In the genomic region with DNA sequence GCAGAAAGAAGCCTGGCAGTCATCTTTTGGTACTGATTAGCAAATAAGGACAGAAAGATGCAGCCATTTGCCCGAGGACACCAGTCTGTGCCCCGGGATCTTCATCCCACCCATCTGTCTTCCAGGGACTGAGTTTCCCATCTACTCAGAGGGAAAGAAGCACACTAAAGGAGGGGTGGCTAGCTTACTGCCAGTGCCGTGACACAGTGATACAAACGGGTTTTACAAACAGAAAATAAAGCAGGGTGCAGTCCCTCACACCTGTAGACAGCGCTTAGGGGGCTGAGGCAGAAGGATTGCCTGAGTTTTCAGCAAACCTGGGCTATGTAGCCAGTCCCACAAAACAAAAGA, we compare ENCODE assay signal across 8 mouse cellular contexts. TPM values are rescaled to one million over a fixed set of nuclear protein-coding genes. Genes with fewer than 3 reads are reported as not detected.
DNase-seq lines count a peak whose midpoint lies in the region; ATAC-seq and TF ChIP-seq lines count a peak whose summit lies in the region.

No protein-coding gene starts in this region.

- no peak overlapping the region for H3K27ac ChIP-seq in forebrain, embryonic 14.5 days (ENCODE audit: low read depth, low read length)
- H3K27ac ChIP-seq in liver, embryonic 15.5 days (replicated peaks): peak overlapping the region; percentile 48

- H3K9me3 ChIP-seq in forebrain, embryonic 14.5 days (replicated peaks; ENCODE audit: control insufficient read depth, low read length): no peaks in the 10 kb centered on the region
- H3K9me3 ChIP-seq in liver, embryonic 15.5 days (replicated peaks): no peaks in the 10 kb centered on the region

- intact Hi-C loops in left cerebral cortex, postnatal 36 days (cut with DNase I): no loop called here

- H3K9ac ChIP-seq in forebrain, embryonic 14.5 days (ENCODE audit: low read length): peak overlapping the region; percentile 32; the same call in 1 of the 2 replicates
- peak overlapping the region; percentile 13; the same call in 1 of the 2 replicates for H3K9ac ChIP-seq in liver, embryonic 15.5 days

- ATAC-seq in frontal cortex, adult (ENCODE audit: low TSS enrichment): peak; percentile 44; the same call in 1 of the 2 replicates
- ATAC-seq in forebrain, embryonic 14.5 days: no peak; the same call in none of the 2 replicates
- peak; percentile 14 for ATAC-seq in liver, embryonic 15.5 days (ENCODE audit: insufficient read depth)

- H3K27me3 ChIP-seq in C2C12 (ENCODE audit: control insufficient read depth, insufficient read depth, insufficient read length): peaks cover 4% of the 10 kb centered on the region
- H3K27me3 ChIP-seq in forebrain, embryonic 14.5 days (replicated peaks; ENCODE audit: control insufficient read depth, insufficient read depth, low read length): no peaks in the 10 kb centered on the region
- no peaks in the 10 kb centered on the region for H3K27me3 ChIP-seq in liver, embryonic 15.5 days

- H3ac ChIP-seq in C2C12 (ENCODE audit: control insufficient read depth, insufficient read length, low read depth): no peak overlapping the region

- DNase-seq in frontal cortex, postnatal 14 days (ENCODE audit: low spot score in 2 of 2): no peak
- DNase-seq in forebrain, embryonic 14.5 days (ENCODE audit: low spot score): no peak
- DNase-seq in right cerebral cortex, postnatal 10 days (ENCODE audit: low spot score in 2 of 2): no peak
- DNase-seq in left cerebral cortex, postnatal 36 days (ENCODE audit: low spot score in 2 of 2): no peak
- no peak for DNase-seq in kidney, postnatal 4 days

- peak overlapping the region; percentile 98 for H3K4me2 ChIP-seq in forebrain, embryonic 14.5 days (ENCODE audit: low read length)
- H3K4me2 ChIP-seq in liver, embryonic 15.5 days: peak overlapping the region; percentile 91

- H3K79me3 ChIP-seq in C2C12 (ENCODE audit: low read depth): peaks cover 7% of the 10 kb centered on the region

- peaks cover 19% of the 10 kb centered on the region for H3K36me3 ChIP-seq in C2C12 (ENCODE audit: control insufficient read depth, insufficient read depth)
- H3K36me3 ChIP-seq in forebrain, embryonic 14.5 days (ENCODE audit: control insufficient read depth, insufficient read depth, low read length): peaks cover 24% of the 10 kb centered on the region
- peaks cover 25% of the 10 kb centered on the region for H3K36me3 ChIP-seq in liver, embryonic 15.5 days (replicated peaks)

- H3K4me1 ChIP-seq in forebrain, embryonic 14.5 days (ENCODE audit: control insufficient read depth, insufficient read depth, low read length): peaks cover 8% of the 10 kb centered on the region
- peaks cover 51% of the 10 kb centered on the region for H3K4me1 ChIP-seq in liver, embryonic 15.5 days (replicated peaks)

- WGBS in forebrain, embryonic 14.5 days: 9% methylated on average over 5 of the region's 5 CpGs
- 6% methylated on average over 5 of the region's 5 CpGs for WGBS in liver, embryonic 15.5 days (ENCODE audit: insufficient replicate concordance)

- peak overlapping the region; percentile 64 for H3K4me3 ChIP-seq in C2C12 (ENCODE audit: insufficient read depth, poor library complexity, severe bottlenecking)
- peak overlapping the region; percentile 85 for H3K4me3 ChIP-seq in forebrain, embryonic 14.5 days (ENCODE audit: low read depth, low read length)
- peak overlapping the region; percentile 87 for H3K4me3 ChIP-seq in liver, embryonic 15.5 days (replicated peaks)

- peaks cover 17% of the 10 kb centered on the region for H3K79me2 ChIP-seq in C2C12 (ENCODE audit: control insufficient read depth, insufficient read depth)

- no peak for TF ChIP-seq CTCF in C2C12 (IDR thresholded peaks at IDR 0.05; ENCODE audit: control insufficient read depth, insufficient read depth, insufficient read length)

TF ChIP-seq in C2C12, 6 proteins besides CTCF, POLR2A, EP300 and RAD21:
- TF ChIP-seq FOSL1 (IDR thresholded peaks at IDR 0.05; ENCODE audit: insufficient read depth, low read length, poor library complexity, severe bottlenecking) (no peak), MAX (IDR thresholded peaks at IDR 0.05) (no peak), USF1 (IDR thresholded peaks at IDR 0.05; ENCODE audit: low read depth) (no peak), MYOG (IDR thresholded peaks at IDR 0.05; ENCODE audit: control insufficient read depth, extremely low read depth, insufficient read length) (no peak), CEBPB (IDR thresholded peaks at IDR 0.05; ENCODE audit: low read depth) (no peak), MYOD1 (IDR thresholded peaks at IDR 0.05; ENCODE audit: control insufficient read depth, insufficient read length, low read depth) (no peak)

RNA-seq across cellular contexts. Expression of a gene that starts 5.9 kb away (rescaled TPM):
- 52.9 TPM for polyA plus RNA-seq in C2C12 (2012; fragmentation: generic; extraction: Trizol)
- polyA plus RNA-seq in forebrain, embryonic 14.5 days (2014; fragmentation: Nextera tagmentation; extraction: Ambion mirVana): 127 and 155 TPM in 2 replicates
- polyA plus RNA-seq in liver, embryonic 15.5 days (2015; fragmentation: Nextera tagmentation; extraction: Ambion mirVana): 44.3 and 49.3 TPM in 2 replicates
- total RNA-seq in left cerebral cortex, postnatal 36 days (2021): 10 to 100 TPM; 65.7 to 74.4 TPM

RNA-seq across cellular contexts. Expression of a gene that starts 7.1 kb away (rescaled TPM):
- not detected for polyA plus RNA-seq in C2C12 (2012; fragmentation: generic; extraction: Trizol)
- not detected in 2 replicates for polyA plus RNA-seq in forebrain, embryonic 14.5 days (2014; fragmentation: Nextera tagmentation; extraction: Ambion mirVana)
- not detected in 2 replicates for polyA plus RNA-seq in liver, embryonic 15.5 days (2015; fragmentation: Nextera tagmentation; extraction: Ambion mirVana)
- not detected for total RNA-seq in left cerebral cortex, postnatal 36 days (2021)

RNA-seq across cellular contexts. Expression of a gene that starts 19.9 kb away (rescaled TPM):
- 0.06 TPM for polyA plus RNA-seq in C2C12 (2012; fragmentation: generic; extraction: Trizol)
- polyA plus RNA-seq in forebrain, embryonic 14.5 days (2014; fragmentation: Nextera tagmentation; extraction: Ambion mirVana): 12.8 and 21.6 TPM in 2 replicates
- polyA plus RNA-seq in liver, embryonic 15.5 days (2015; fragmentation: Nextera tagmentation; extraction: Ambion mirVana): 4.3 and 5.2 TPM in 2 replicates
- 100 to 1,000 TPM; 260 to 316 TPM for total RNA-seq in left cerebral cortex, postnatal 36 days (2021)

RNA-seq across cellular contexts. Expression of a gene that starts 32.2 kb away (rescaled TPM):
- polyA plus RNA-seq in C2C12 (2012; fragmentation: generic; extraction: Trizol): 1.7 TPM
- 0.85 and 0.93 TPM in 2 replicates for polyA plus RNA-seq in forebrain, embryonic 14.5 days (2014; fragmentation: Nextera tagmentation; extraction: Ambion mirVana)
- polyA plus RNA-seq in liver, embryonic 15.5 days (2015; fragmentation: Nextera tagmentation; extraction: Ambion mirVana): 25.0 and 26.4 TPM in 2 replicates
- 10 to 100 TPM; 13.5 to 14.0 TPM for total RNA-seq in left cerebral cortex, postnatal 36 days (2021)

RNA-seq across cellular contexts. Expression of a gene that starts 59.7 kb away (rescaled TPM):
- 0.20 TPM for polyA plus RNA-seq in C2C12 (2012; fragmentation: generic; extraction: Trizol)
- 0.18 TPM in 1 of 2 replicates, not detected in the other for polyA plus RNA-seq in forebrain, embryonic 14.5 days (2014; fragmentation: Nextera tagmentation; extraction: Ambion mirVana)
- 1.9 and 2.4 TPM in 2 replicates for polyA plus RNA-seq in liver, embryonic 15.5 days (2015; fragmentation: Nextera tagmentation; extraction: Ambion mirVana)
- total RNA-seq in left cerebral cortex, postnatal 36 days (2021): under 1 TPM in 1 of 2 experiments, not detected in 1; 0.27 TPM
